8 mouse cellular contexts compared by ENCODE assay signal in genomic region chr17:17234329-17235185, GRCm38 (mm10).
DNase-seq lines count a peak whose midpoint lies in the region; ATAC-seq and TF ChIP-seq lines count a peak whose summit lies in the region.
"Not testable (repeated sequence)": the region's sequence is repeated elsewhere in the genome, so short reads cannot be mapped to it uniquely, and the experiment has no call there.

No protein-coding gene starts in this region.

- H3K27ac ChIP-seq in hindbrain, embryonic 10.5 days = peak overlapping the region; percentile 81
- H3K27ac ChIP-seq in lung, postnatal 0 days (ENCODE audit: low read length) = not testable (repeated sequence)

- not testable (repeated sequence) for H3K27me3 ChIP-seq in hindbrain, embryonic 10.5 days (ENCODE audit: insufficient read depth, poor library complexity, severe bottlenecking); lung, postnatal 0 days (replicated peaks; ENCODE audit: insufficient read depth, low read length)

- peak; percentile 100 for ATAC-seq in frontal cortex, adult (ENCODE audit: low TSS enrichment)
- ATAC-seq in lung, postnatal 0 days = peak; percentile 100

- peak overlapping the region; percentile 56 for H3K9ac ChIP-seq in lung, postnatal 0 days (replicated peaks; ENCODE audit: low read depth)

- peaks cover 11% of the 10 kb centered on the region for H3K36me3 ChIP-seq in hindbrain, embryonic 10.5 days
- not testable (repeated sequence) for H3K36me3 ChIP-seq in lung, postnatal 0 days (ENCODE audit: insufficient read depth, low read length)

- under 1% methylated on average over 22 of the region's 22 CpGs for WGBS in hindbrain, embryonic 10.5 days
- under 1% methylated on average over 21 of the region's 22 CpGs for WGBS in lung, postnatal 0 days

- not testable (repeated sequence) for TF ChIP-seq CTCF in lung, postnatal 0 days (IDR thresholded peaks at IDR 0.05)

- H3K9me3 ChIP-seq in hindbrain, embryonic 10.5 days = peaks cover 18% of the 10 kb centered on the region
- H3K9me3 ChIP-seq in lung, postnatal 0 days (ENCODE audit: low read length) = not testable (repeated sequence)

- H3K4me2 ChIP-seq in lung, postnatal 0 days (replicated peaks; ENCODE audit: low read depth, low read length) = peak overlapping the region; percentile 54

- peak overlapping the region; percentile 61 for H3K4me3 ChIP-seq in hindbrain, embryonic 10.5 days
- H3K4me3 ChIP-seq in lung, postnatal 0 days (ENCODE audit: low read depth, low read length) = peak overlapping the region; percentile 49

- TF ChIP-seq EP300 in lung, postnatal 0 days (IDR thresholded peaks at IDR 0.05) = not testable (repeated sequence)

- peak; percentile 98 for DNase-seq in MN1 (ENCODE audit: low spot score)
- DNase-seq in cerebellum, adult 9-10 months = peak; percentile 96
- DNase-seq in hindbrain, embryonic 10.5 days (ENCODE audit: low spot score) = peak; percentile 88
- peak; percentile 96 for DNase-seq in layer of hippocampus, adult 9-11 months
- DNase-seq in lung, postnatal 0 days (ENCODE audit: low spot score) = peak; percentile 97
- DNase-seq in ovary, postnatal 14 days (ENCODE audit: low spot score) = peak; percentile 74
- DNase-seq in thymus, postnatal 14 days = peak; percentile 88

- H3K4me1 ChIP-seq in hindbrain, embryonic 10.5 days (replicated peaks); lung, postnatal 0 days (ENCODE audit: insufficient read depth, low read depth, low read length): not testable (repeated sequence)
